Mouse (Mus musculus) forebrain, embryonic 16.5 days (tissue): ENCODE measurements at regions not wholly inside any gene's neighbourhood (a gene's known extent, or its start where the extent isn't known, plus 50 kb on each side); places are given as distances from the start of the nearest gene placed in this dataset.
"Not testable (repeated sequence)": the region's sequence is repeated elsewhere in the genome, so short reads cannot be mapped to it uniquely, and the experiment has no call there.

Source experiments
- ATAC-seq: fragments of 200-750 bp; cut with Nextera tagmentation; 2 replicates; pipeline ENCODE4 v1.8.0; 2017; ENCODE audit warnings: mild to moderate bottlenecking, moderate library complexity
- H3K27ac ChIP-seq: fragments of 300-500 bp; sonication (generic); 2 replicates; pipeline ENCODE4 v1.5.1; 2014; ENCODE audit warnings: low read length, control low read depth
- H3K27me3 ChIP-seq: fragments of 300-500 bp; sonication (generic); replicated peaks from 2 replicates; pipeline ENCODE4 v1.6.1; 2014; ENCODE audit warnings: low read length; ENCODE audit not compliant: control insufficient read depth, insufficient read depth
- H3K36me3 ChIP-seq: fragments of 300-500 bp; sonication (generic); 2 replicates; pipeline ENCODE4 v1.6.1; 2014; ENCODE audit not compliant: control insufficient read depth, insufficient read depth
- H3K4me1 ChIP-seq: fragments of 300-500 bp; sonication (generic); replicated peaks from 2 replicates; pipeline ENCODE4 v1.6.1; 2014; ENCODE audit warnings: low read length; ENCODE audit not compliant: control insufficient read depth, insufficient read depth
- H3K4me2 ChIP-seq: fragments of 300-500 bp; sonication (generic); 2 replicates; pipeline ENCODE4 v1.6.1; 2014; ENCODE audit warnings: mild to moderate bottlenecking, low read length, control low read depth
- H3K4me3 ChIP-seq: fragments of 300-500 bp; sonication (generic); replicated peaks from 2 replicates; pipeline ENCODE4 v1.5.1; 2014; ENCODE audit warnings: mild to moderate bottlenecking, low read length, control low read depth
- H3K9ac ChIP-seq: fragments of 300-500 bp; sonication (generic); replicated peaks from 2 replicates; pipeline ENCODE4 v1.6.1; 2014; ENCODE audit warnings: low read depth, low read length, control low read depth
- H3K9me3 ChIP-seq: fragments of 300-500 bp; sonication (generic); 2 replicates; pipeline ENCODE4 v1.6.1; 2016; ENCODE audit warnings: low read length; ENCODE audit not compliant: control insufficient read depth
- WGBS: fragments of 180-500 bp; shearing (Covaris S2); extraction: QIAGEN DNeasy Blood & Tissue Kit; methylation state at CpG from one replicate; pipeline ENCODE4 v1.1.7; 2014; 5-methylcytosine and 5-hydroxymethylcytosine counted together

DNA sequence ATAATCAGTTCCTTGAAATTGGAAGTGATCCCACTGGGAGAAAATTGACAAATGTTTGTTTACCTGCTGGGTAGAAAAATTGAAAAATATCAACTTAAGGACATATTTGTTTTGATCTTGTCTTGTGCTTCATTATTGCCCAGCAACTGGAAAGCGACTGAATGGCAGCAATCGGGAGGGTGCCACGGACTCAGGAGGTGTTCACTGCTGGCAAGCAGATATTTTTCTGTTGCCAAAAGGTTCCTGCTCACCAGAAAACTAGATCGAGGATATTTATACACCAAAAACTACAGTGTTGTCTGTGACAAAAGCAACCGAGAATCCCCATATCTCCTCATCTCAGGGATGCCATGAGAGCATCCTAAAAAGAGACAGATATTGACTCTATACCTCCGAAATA, 71.4 kb downstream of the Gm21833 start:
- ATAC-seq, result no peak

DNA sequence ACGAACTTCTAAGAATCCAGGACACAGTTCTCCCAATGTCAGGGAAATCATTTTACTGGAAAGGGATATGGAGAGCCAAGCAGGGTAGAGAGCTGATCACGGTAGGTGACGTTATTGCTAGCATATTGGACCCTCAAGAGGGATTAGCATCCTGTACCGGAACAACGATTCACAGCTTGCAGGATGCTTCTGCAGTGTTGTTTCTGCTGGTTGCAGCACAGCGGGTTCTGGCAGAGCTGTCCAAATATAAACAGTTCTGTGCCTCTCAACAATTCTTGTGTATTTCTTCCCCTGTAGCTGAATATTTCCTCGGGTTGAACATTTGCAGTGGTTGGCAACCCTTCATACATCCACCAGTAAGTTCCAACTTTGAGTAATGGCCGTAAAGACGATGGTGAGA, 92.4 kb downstream of the Gm21833 start:
- ATAC-seq, result no peak
- no peak overlapping the region for H3K27ac ChIP-seq
- no peaks in the 10 kb centered on the region for H3K27me3 ChIP-seq
- H3K4me1 ChIP-seq, result no peaks in the 10 kb centered on the region
- WGBS, result 87% methylated on average over 9 of the region's 9 CpGs
- H3K4me3 ChIP-seq, result no peak overlapping the region
- H3K9ac ChIP-seq, result no peak overlapping the region
- H3K4me2 ChIP-seq, result no peak overlapping the region
- no peaks in the 10 kb centered on the region for H3K36me3 ChIP-seq
- no peaks in the 10 kb centered on the region for H3K9me3 ChIP-seq

More for the DNA sequence above, 71.4 kb downstream of the Gm21833 start:
- Histone ChIP-seq H3K36me3 (no peaks in the 10 kb centered on the region), H3K9me3 (no peaks in the 10 kb centered on the region), H3K4me1 (no peaks in the 10 kb centered on the region), H3K9ac (no peak overlapping the region), H3K4me2 (no peak overlapping the region), H3K27me3 (no peaks in the 10 kb centered on the region), H3K4me3 (no peak overlapping the region), H3K27ac (no peak overlapping the region)
- 70% methylated on average over 6 of the region's 6 CpGs for WGBS

DNA sequence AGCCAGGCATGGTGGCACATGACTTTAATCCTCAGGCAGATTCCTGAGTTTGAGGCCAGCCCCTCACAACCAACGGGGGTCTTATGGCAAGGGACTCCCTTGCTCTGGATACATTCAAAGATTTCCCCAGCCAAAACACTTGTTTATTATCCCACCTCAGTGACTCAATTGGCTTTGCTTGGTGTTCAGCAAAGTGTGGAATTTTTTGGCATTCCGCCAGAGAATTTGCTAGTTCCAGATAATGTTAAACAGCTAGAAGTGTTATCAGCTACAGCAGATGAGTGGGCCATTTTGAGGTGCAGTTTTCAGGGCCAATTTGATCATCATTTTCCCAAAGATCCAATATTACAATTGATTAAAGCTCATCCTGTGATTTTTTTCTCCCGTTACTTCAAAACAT, 130.8 kb downstream of the Gm21833 start:
- not testable (repeated sequence) for H3K4me2 ChIP-seq, ATAC-seq, H3K4me3 ChIP-seq, H3K36me3 ChIP-seq, H3K27me3 ChIP-seq, H3K27ac ChIP-seq, H3K4me1 ChIP-seq, H3K9me3 ChIP-seq, H3K9ac ChIP-seq
- WGBS, result 74% methylated on average over 3 of the region's 3 CpGs

DNA sequence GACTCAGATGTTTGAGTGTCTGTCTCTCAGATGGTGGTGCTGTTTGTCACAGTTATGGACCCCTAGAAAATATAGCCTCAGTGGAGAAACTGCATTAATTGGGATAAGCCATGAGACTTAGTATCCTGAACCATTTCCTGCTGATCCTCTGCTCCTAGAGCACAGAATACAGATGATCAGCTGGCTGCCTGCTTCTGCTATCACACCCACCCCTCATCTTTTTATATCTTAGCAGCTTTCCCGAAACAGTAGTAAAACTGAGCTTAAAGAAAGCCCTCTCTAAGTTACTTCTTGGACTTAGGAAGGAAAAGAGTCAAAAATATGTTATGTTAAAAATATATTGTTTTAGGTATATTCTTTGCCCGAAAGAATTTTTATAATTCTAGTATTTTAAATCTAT, 163.5 kb downstream of the Gm21833 start:
- 84% methylated on average over 2 of the region's 2 CpGs for WGBS
- ATAC-seq, result no peak

DNA sequence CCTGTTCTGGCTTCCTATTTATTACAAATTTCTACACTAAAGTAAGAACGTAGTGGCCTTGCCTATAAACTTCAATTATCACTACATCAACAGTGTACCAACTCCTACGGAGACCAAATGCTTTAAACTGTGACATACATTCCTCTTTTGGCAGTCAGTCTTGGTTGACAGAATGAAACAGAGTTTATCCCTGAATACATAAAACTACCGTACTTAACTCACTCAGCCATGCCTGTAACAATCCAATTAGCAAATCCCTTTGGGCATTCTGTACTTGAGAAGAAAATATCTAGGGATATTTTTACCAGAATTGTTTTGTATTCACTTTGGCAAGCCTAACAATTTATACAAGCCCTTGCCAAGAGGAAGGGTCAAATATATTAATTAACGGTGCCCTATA, 169.7 kb downstream of the Gm21833 start:
- Histone ChIP-seq H3K36me3 (no peaks in the 10 kb centered on the region), H3K4me1 (no peaks in the 10 kb centered on the region), H3K9ac (no peak overlapping the region), H3K4me2 (no peak overlapping the region), H3K4me3 (no peak overlapping the region), H3K9me3 (no peaks in the 10 kb centered on the region), H3K27ac (no peak overlapping the region), H3K27me3 (no peaks in the 10 kb centered on the region)
- 53% methylated on average over 4 of the region's 4 CpGs for WGBS
- no peak for ATAC-seq

More for the DNA sequence above, 163.5 kb downstream of the Gm21833 start:
- Histone ChIP-seq H3K4me3 (no peak overlapping the region), H3K4me1 (no peaks in the 10 kb centered on the region), H3K27ac (no peak overlapping the region), H3K36me3 (no peaks in the 10 kb centered on the region), H3K9ac (no peak overlapping the region), H3K27me3 (no peaks in the 10 kb centered on the region), H3K9me3 (no peaks in the 10 kb centered on the region), H3K4me2 (no peak overlapping the region)

DNA sequence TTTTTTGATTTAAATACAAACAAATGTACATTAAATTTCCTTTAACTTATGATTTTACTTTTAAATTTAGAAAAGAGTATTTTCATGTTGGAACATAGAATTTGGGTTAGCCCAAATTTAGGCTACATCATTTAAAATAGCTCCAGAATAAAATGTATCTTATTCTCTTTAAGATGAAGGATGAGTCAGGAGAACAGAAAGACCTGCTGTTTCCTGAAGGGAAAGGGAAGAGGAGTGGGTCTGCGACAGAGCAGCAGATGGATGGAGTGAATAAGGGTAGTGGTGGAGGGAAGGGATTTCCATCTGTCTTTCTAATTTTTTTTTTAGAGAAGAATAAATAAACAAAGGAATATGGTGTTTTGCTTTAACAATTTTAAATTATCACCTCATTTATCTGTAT, 193.1 kb downstream of the Gm21833 start:
- no peak for ATAC-seq
- H3K27me3 ChIP-seq, result no peaks in the 10 kb centered on the region
- H3K9ac ChIP-seq, result no peak overlapping the region
- no peak overlapping the region for H3K27ac ChIP-seq
- 59% methylated on average over 1 of the region's 1 CpGs for WGBS
- H3K36me3 ChIP-seq, result no peaks in the 10 kb centered on the region
- no peaks in the 10 kb centered on the region for H3K9me3 ChIP-seq
- no peak overlapping the region for H3K4me3 ChIP-seq
- H3K4me1 ChIP-seq, result no peaks in the 10 kb centered on the region
- no peak overlapping the region for H3K4me2 ChIP-seq

DNA sequence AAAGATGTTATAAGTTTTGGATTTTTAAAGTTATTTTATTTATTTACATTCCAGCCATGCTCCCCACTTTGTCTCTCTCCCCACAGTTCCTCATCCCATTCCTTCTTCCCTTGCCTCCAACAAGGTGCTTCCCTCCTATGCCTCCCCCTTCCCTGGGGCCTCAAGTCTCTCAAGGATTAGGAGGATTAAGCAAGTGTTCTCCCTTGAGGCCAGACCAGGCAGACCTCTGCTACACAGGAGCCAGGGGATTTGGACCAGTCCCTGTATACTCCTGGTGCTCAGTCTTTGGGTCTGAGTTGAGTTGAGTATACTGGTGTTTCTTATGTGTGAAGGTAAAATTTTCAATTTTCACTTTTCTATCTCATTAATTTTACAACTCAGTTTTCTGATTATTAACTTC, 235.2 kb downstream of the Gm21833 start:
- no peaks in the 10 kb centered on the region for H3K27me3 ChIP-seq
- no peaks in the 10 kb centered on the region for H3K36me3 ChIP-seq
- no peak for ATAC-seq
- no peaks in the 10 kb centered on the region for H3K9me3 ChIP-seq
- no peak overlapping the region for H3K27ac ChIP-seq
- no peak overlapping the region for H3K9ac ChIP-seq
- no peaks in the 10 kb centered on the region for H3K4me1 ChIP-seq
- no peak overlapping the region for H3K4me2 ChIP-seq
- H3K4me3 ChIP-seq, result no peak overlapping the region

DNA sequence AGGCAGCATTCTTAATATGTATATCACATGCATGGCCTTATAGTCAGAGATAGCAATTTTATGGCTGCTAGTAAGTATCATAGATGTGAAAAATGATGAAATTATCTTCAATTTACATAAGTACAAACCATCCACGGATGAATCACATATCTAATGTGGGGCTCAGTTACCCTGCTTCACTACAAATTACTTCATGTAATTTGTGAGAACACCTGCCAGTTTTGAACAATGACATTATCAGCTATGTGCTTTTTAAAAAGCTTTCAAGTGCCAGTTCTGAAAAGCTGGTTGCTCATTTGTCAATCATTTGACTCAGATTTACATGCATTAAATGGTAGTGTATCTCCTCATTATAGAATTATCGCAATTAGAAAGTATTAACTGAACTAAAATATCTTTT, 243.3 kb downstream of the Gm21833 start:
- no peak overlapping the region for H3K9ac ChIP-seq
- peak; percentile 58; the same call in 1 of the 2 replicates for ATAC-seq
- no peak overlapping the region for H3K4me2 ChIP-seq
- no peaks in the 10 kb centered on the region for H3K27me3 ChIP-seq
- H3K4me3 ChIP-seq, result no peak overlapping the region
- no peaks in the 10 kb centered on the region for H3K4me1 ChIP-seq
- no peaks in the 10 kb centered on the region for H3K9me3 ChIP-seq
- H3K36me3 ChIP-seq, result no peaks in the 10 kb centered on the region
- no peak overlapping the region for H3K27ac ChIP-seq
- WGBS, result 50% methylated on average over 2 of the region's 2 CpGs

DNA sequence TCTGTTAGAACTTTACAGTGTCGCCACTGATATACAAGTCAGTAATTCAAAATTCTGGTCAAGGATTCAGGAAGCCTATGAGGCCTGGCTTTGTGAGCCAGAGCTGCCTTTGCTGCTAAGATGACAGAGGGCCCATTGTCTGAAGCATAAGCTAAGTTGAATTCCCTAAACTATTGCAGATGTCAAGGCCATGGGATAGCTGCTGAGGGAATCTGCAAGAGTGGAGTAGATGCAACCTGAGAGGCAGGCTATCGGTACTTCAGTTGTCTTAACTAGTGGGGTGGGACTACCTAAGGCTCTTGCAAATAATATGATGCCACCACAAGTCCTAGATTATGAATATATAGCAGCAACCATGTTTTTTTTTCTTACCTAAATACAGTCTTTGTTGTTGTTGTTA, 263.9 kb downstream of the Gm21833 start:
- ATAC-seq, result no peak
- H3K9ac ChIP-seq, result no peak overlapping the region
- H3K27ac ChIP-seq, result no peak overlapping the region
- no peaks in the 10 kb centered on the region for H3K27me3 ChIP-seq
- H3K9me3 ChIP-seq, result no peaks in the 10 kb centered on the region
- H3K4me3 ChIP-seq, result no peak overlapping the region
- H3K4me1 ChIP-seq, result no peaks in the 10 kb centered on the region
- H3K36me3 ChIP-seq, result no peaks in the 10 kb centered on the region
- WGBS, result 94% methylated on average over 2 of the region's 2 CpGs
- no peak overlapping the region for H3K4me2 ChIP-seq

DNA sequence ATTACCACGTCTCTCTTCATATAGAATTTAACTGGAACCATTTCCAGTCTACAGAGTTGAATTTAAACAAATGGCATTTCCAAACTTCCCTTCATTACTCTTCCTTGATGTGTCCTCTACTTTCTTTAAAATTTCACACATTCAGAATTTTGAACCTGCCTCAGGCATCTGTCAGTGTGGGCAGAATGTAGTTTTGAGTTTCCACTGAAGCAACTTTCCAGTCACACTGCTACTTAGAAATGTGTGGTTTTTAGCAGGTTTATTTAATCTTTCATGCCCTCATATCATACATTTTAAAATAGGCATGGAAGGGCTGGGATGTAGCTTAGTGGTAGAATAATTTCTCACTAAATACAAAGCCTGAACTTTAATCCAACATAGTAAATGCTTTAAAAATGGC, 282.9 kb downstream of the Gm21833 start:
- Histone ChIP-seq H3K9me3 (no peaks in the 10 kb centered on the region), H3K27me3 (no peaks in the 10 kb centered on the region), H3K27ac (no peak overlapping the region), H3K4me2 (no peak overlapping the region), H3K9ac (no peak overlapping the region), H3K4me3 (no peak overlapping the region), H3K4me1 (no peaks in the 10 kb centered on the region), H3K36me3 (no peaks in the 10 kb centered on the region)
- no peak for ATAC-seq
- 80% methylated on average over 1 of the region's 1 CpGs for WGBS
